Mouse (Mus musculus): ENCODE data around the gene Gm1123.

- TF ChIP-seq CTCF (IDR thresholded peaks at IDR 0.05; ENCODE audit: extremely low read depth, insufficient read depth, low read length) (no peak), POLR2A (IDR thresholded peaks at IDR 0.05; ENCODE audit: extremely low read depth, insufficient read depth, low read length) (no peak)
Observed at GRCm38 (mm10) chr9:99009069-99009897, 26.2 kb downstream of the Gm1123 start.

Data from cortical plate, adult 2 months (tissue).